Mouse (Mus musculus) embryonic facial prominence, embryonic 10.5 days (tissue): Measurements from ENCODE around the gene Aif1. TPM values are rescaled to one million over a fixed set of nuclear protein-coding genes. Genes with fewer than 3 reads are reported as not detected.
A peak's percentile ranks its signal among the peaks of the same experiment; 100 is the strongest.

Experiments
- DNase-seq: peaks from one replicate; pipeline ENCODE4 v3.0.0-alpha.2; 2017; ENCODE audit warnings: low spot score
- H3K27ac ChIP-seq: fragments of 300-500 bp; sonication (generic); replicated peaks from 2 replicates; pipeline ENCODE4 v1.5.1; 2016; ENCODE audit warnings: mild to moderate bottlenecking
- H3K27me3 ChIP-seq: fragments of 300-500 bp; sonication (generic); replicated peaks from 2 replicates; pipeline ENCODE4 v1.6.1; 2016; ENCODE audit warnings: low read depth, mild to moderate bottlenecking; ENCODE audit not compliant: poor library complexity, severe bottlenecking
- H3K36me3 ChIP-seq: fragments of 300-500 bp; sonication (generic); replicated peaks from 2 replicates; pipeline ENCODE4 v1.6.1; 2016; ENCODE audit warnings: mild to moderate bottlenecking, moderate library complexity
- H3K4me1 ChIP-seq: fragments of 300-500 bp; sonication (generic); 2 replicates; pipeline ENCODE4 v1.6.1; 2016
- H3K4me3 ChIP-seq: fragments of 300-500 bp; sonication (generic); 2 replicates; pipeline ENCODE4 v1.5.1; 2016; ENCODE audit warnings: mild to moderate bottlenecking, moderate library complexity
- H3K9me3 ChIP-seq: fragments of 300-500 bp; sonication (generic); 2 replicates; pipeline ENCODE4 v1.6.1; 2016; ENCODE audit warnings: mild to moderate bottlenecking
- WGBS: fragments of 180-500 bp; shearing (Covaris S2); methylation state at CpG from one replicate; pipeline ENCODE4 v1.1.7; 2016; 5-methylcytosine and 5-hydroxymethylcytosine counted together
- polyA plus RNA-seq: library from polyadenylated mRNA; unstranded; fragments of >200 nt; fragmentation: Nextera tagmentation; extraction: Ambion mirVana; gene quantifications from 2 replicates; pipeline ENCODE4 v1.2.1, GENCODE M21; 2016

Aif1 gene
- polyA plus RNA-seq, 1 experiment from 2014 or later = 3.9 TPM

GRCm38 (mm10) chr17:35204494-35205379, 28.9 kb upstream of the Aif1 start, which contains the start of gene Lta:
Gene Lta (minus strand): TSS chr17:35205351.
- peaks cover 9% of the 10 kb centered on the region for H3K4me1 ChIP-seq
- peaks cover 59% of the 10 kb centered on the region for H3K27me3 ChIP-seq
- H3K4me3 ChIP-seq = peak within 1 kb of the TSS; percentile 20; the same call in 1 of the 2 replicates
- H3K9me3 ChIP-seq = no peaks in the 10 kb centered on the region
- DNase-seq = no peak
- H3K27ac ChIP-seq = no peak within 1 kb of the TSS
- no peaks in the 10 kb centered on the region for H3K36me3 ChIP-seq
- WGBS = 26% methylated on average over 20 of the region's 20 CpGs

GRCm38 (mm10) chr17:35202442-35202841, 26.6 kb upstream of the Aif1 start:
- Histone ChIP-seq H3K36me3 (no peaks in the 10 kb centered on the region), H3K27me3 (peaks cover 78% of the 10 kb centered on the region), H3K4me1 (peaks cover 14% of the 10 kb centered on the region), H3K4me3 (no peak overlapping the region), H3K27ac (no peak overlapping the region), H3K9me3 (no peaks in the 10 kb centered on the region)
- WGBS = 78% methylated on average over 4 of the region's 4 CpGs
- no peak for DNase-seq

GRCm38 (mm10) chr17:35201787-35202186, 25.9 kb upstream of the Aif1 start, which contains the start of gene Tnf:
Gene Tnf (minus strand): TSS chr17:35202007.
- Histone ChIP-seq H3K36me3 (no peaks in the 10 kb centered on the region), H3K4me1 (peaks cover 14% of the 10 kb centered on the region), H3K4me3 (0 out of 2 replicates have a peak within 1 kb of the TSS, but pooled peaks have one; percentile 4), H3K27me3 (peaks cover 85% of the 10 kb centered on the region), H3K27ac (no peak within 1 kb of the TSS), H3K9me3 (no peaks in the 10 kb centered on the region)
- WGBS = 43% methylated on average over 13 of the region's 13 CpGs
- no peak for DNase-seq

GRCm38 (mm10) chr17:35201128-35201527, 25.3 kb upstream of the Aif1 start:
- Histone ChIP-seq H3K27me3 (peaks cover 92% of the 10 kb centered on the region), H3K9me3 (no peaks in the 10 kb centered on the region), H3K36me3 (no peaks in the 10 kb centered on the region), H3K4me3 (0 out of 2 replicates have a peak overlapping the region, but pooled peaks have one; percentile 4), H3K4me1 (peaks cover 15% of the 10 kb centered on the region), H3K27ac (no peak overlapping the region)
- no peak for DNase-seq
- 79% methylated on average over 11 of the region's 11 CpGs for WGBS

- H3K4me3 ChIP-seq = no peak overlapping the region
- no peak for DNase-seq
- H3K27ac ChIP-seq = no peak overlapping the region
- H3K36me3 ChIP-seq = no peaks in the 10 kb centered on the region
- WGBS = 89% methylated on average over 11 of the region's 11 CpGs
- no peaks in the 10 kb centered on the region for H3K9me3 ChIP-seq
- H3K4me1 ChIP-seq = peaks cover 23% of the 10 kb centered on the region
- peaks cover 96% of the 10 kb centered on the region for H3K27me3 ChIP-seq
These were observed 24.5 kb upstream of the Aif1 start for GRCm38 (mm10) chr17:35200398-35200797.

- H3K27me3 ChIP-seq = peaks cover 96% of the 10 kb centered on the region
These were observed 23.1 kb upstream of the Aif1 start for GRCm38 (mm10) chr17:35198946-35199345.

GRCm38 (mm10) chr17:35198029-35198428, 22.2 kb upstream of the Aif1 start:
- peaks cover 95% of the 10 kb centered on the region for H3K27me3 ChIP-seq

More at GRCm38 (mm10) chr17:35198946-35199345, 23.1 kb upstream of the Aif1 start:
- Histone ChIP-seq H3K27ac (no peak overlapping the region), H3K36me3 (no peaks in the 10 kb centered on the region), H3K9me3 (no peaks in the 10 kb centered on the region), H3K4me1 (peaks cover 29% of the 10 kb centered on the region), H3K4me3 (no peak overlapping the region)
- no peak for DNase-seq
- 18% methylated on average over 8 of the region's 8 CpGs for WGBS

GRCm38 (mm10) chr17:35197126-35197525, 21.3 kb upstream of the Aif1 start:
- 52% methylated on average over 6 of the region's 6 CpGs for WGBS
- Histone ChIP-seq H3K4me1 (peaks cover 32% of the 10 kb centered on the region), H3K4me3 (no peak overlapping the region), H3K9me3 (no peaks in the 10 kb centered on the region), H3K27ac (no peak overlapping the region), H3K27me3 (peaks cover 86% of the 10 kb centered on the region), H3K36me3 (no peaks in the 10 kb centered on the region)
- no peak for DNase-seq

More at GRCm38 (mm10) chr17:35198029-35198428, 22.2 kb upstream of the Aif1 start:
- Histone ChIP-seq H3K36me3 (no peaks in the 10 kb centered on the region), H3K4me1 (peaks cover 32% of the 10 kb centered on the region), H3K9me3 (no peaks in the 10 kb centered on the region), H3K27ac (no peak overlapping the region), H3K4me3 (no peak overlapping the region)
- WGBS = 60% methylated on average over 7 of the region's 7 CpGs
- no peak for DNase-seq

- Histone ChIP-seq H3K27me3 (peaks cover 77% of the 10 kb centered on the region), H3K9me3 (no peaks in the 10 kb centered on the region), H3K4me1 (peaks cover 32% of the 10 kb centered on the region), H3K4me3 (peak overlapping the region; percentile 61), H3K36me3 (no peaks in the 10 kb centered on the region), H3K27ac (no peak overlapping the region)
- no peak for DNase-seq
- 32% methylated on average over 9 of the region's 9 CpGs for WGBS
These were observed 20.4 kb upstream of the Aif1 start for GRCm38 (mm10) chr17:35196321-35196641.

- 2% methylated on average over 66 of the region's 66 CpGs for WGBS
These were observed 19.9 kb upstream of the Aif1 start for GRCm38 (mm10) chr17:35195631-35196320.

GRCm38 (mm10) chr17:35194844-35195630, 19.2 kb upstream of the Aif1 start:
- Histone ChIP-seq H3K27me3 (peaks cover 65% of the 10 kb centered on the region), H3K27ac (peak overlapping the region; percentile 35; the same call in 1 of the 2 replicates), H3K9me3 (no peaks in the 10 kb centered on the region), H3K4me1 (peaks cover 32% of the 10 kb centered on the region), H3K36me3 (no peaks in the 10 kb centered on the region), H3K4me3 (peak overlapping the region; percentile 61)
- 41% methylated on average over 19 of the region's 19 CpGs for WGBS
- DNase-seq = no peak

More at GRCm38 (mm10) chr17:35195631-35196320, 19.9 kb upstream of the Aif1 start:
- Histone ChIP-seq H3K36me3 (no peaks in the 10 kb centered on the region), H3K4me3 (peak overlapping the region; percentile 61), H3K9me3 (no peaks in the 10 kb centered on the region), H3K27me3 (peaks cover 72% of the 10 kb centered on the region), H3K4me1 (peaks cover 32% of the 10 kb centered on the region), H3K27ac (peak overlapping the region; percentile 35; the same call in 1 of the 2 replicates)
- DNase-seq = peak; percentile 87
